Mouse (Mus musculus) subcutaneous adipose tissue, adult 2 months (tissue): ENCODE data around the gene Chkb. TPM values are rescaled to one million over a fixed set of nuclear protein-coding genes. Genes with fewer than 3 reads are reported as not detected.

Experiments used
- polyA plus RNA-seq: library from polyadenylated mRNA; depleted of rRNA; stranded (reverse); fragments of >200 nt; gene quantifications from 2 replicates; pipeline ENCODE4 v1.2.3, GENCODE M21; 2012; ENCODE audit warnings: low replicate concordance; rRNA removed

Gene Chkb
- 74.5 and 84.9 TPM in 2 replicates for polyA plus RNA-seq

DNA sequence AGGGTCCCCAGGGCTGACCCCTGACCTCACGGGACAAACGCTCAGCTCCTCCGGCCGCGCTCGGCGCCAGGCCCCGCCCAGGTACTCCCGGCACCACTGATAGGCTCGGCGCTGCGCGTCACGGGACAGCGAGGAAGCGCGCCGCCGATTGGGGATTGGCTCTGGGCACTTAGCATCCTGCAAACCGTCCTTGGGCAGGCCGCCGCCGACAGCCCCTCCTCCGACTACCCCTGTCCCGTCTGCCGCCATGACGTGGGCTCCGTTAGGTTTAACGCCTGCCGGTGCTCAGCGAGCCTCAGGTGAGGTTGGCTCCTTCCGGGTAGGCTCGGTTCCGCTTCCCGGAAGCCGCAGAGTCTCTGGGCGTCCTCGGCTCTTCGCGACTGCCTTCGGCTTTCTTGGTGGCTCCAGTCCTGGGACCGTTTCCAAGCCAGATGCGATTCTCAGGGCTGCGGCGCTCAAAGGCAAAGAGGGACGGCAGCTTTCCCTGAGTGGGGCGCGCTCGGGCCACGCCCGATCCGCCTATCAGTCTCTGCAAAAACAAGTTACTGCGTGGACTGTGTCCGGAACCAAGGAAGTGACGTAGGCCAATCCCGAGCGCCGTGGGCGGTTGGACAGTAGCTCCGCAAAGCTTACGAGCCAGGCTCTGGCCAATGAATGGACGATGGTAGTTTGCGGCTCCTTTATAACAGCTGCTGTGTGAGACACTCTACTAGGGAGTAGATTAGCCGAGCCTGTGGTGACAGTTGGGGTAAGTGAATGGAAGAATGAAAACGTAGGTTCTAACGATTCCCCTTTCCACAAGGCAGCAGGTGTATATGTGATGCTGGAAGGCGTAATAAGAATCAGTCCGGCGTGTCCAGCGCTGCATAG is at the start of gene Chkb, which contains the start of the genes C730034F03Rik and Gm44502:
Gene Chkb, minus strand, starts transcription at position 557 of the 870 bp plus-strand sequence.
Gene C730034F03Rik, plus strand, starts transcription at position 238 of the 870 bp plus-strand sequence.
Gene Gm44502, minus strand, starts transcription at position 345 of the 870 bp plus-strand sequence.

DNA sequence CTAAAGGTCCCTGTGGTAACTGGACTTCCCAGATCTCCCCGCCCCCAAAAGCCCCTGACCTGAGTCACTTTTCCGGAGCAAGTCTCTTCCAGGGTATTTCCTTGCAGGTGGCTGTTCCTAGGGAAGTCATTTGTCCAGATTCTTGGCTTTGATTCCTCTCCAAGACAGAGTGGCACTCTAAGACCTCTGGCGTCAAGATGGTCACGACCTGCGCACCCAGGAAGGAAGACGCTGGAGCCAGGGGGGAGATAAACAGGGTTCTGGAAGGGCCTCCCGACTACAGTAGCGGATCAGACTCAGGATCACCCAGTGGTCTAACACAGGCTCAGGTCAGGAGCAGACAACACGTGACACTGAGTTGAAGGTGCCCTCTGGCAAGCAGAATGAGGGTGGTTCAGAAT is 47.4 kb upstream of the Chkb start, which contains the start of gene Arsa:
Gene Arsa, minus strand, starts transcription at position 335 of the 401 bp plus-strand sequence.

DNA sequence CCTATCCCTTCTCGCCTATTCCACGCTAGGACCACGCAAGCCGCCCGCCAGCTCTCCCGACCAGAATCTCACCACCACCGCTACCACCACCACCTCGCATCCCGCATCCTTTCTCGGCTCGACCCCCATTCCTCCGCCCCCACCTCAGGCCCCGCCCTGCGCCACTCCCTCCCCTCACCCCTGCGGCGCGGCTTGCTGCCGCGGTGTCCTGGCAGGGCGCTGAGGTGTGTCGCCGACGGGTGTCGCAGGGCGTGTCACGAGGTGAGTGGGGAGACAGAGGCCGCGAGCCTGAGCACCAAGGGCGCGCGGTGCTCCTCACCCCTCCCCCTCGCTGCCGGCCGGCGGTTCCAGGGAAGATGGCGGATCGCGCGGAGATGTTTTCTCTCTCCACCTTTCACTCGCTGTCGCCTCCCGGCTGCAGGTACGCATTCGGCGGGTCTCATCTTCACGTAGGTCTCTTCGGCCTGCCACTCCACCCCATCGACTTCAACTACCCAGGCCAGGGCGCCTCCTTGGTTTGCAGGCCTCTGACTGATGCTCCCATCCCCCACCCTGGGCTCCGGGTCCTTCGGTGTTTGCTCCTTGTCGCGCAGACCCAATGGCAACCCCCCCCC is 24.3 kb upstream of the Chkb start, which contains the start of gene Mapk8ip2:
Gene Mapk8ip2, plus strand, starts transcription at position 49 of the 614 bp plus-strand sequence.

DNA sequence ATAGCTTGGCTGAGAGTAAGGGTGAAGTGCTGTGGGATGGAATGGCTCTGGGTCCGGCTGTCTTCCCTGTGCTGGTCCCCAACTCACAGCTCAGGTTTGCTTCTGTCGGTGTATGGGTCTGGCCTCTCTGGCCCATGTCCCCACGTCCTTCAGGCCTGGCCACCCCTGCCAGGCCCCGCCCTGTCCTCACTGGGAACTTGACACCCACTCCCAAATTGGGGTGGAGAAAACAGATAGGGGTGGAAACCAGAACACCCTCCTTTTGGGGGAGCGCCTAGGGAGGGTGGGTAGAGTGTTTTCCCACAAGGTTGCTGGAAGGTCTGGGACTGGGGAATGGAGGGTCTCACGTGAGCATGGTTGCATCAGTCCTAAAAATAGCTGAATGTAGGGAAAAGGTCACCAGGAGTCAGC is 4.0 kb downstream of the Chkb start, which contains the start of gene Cpt1b:
Gene Cpt1b, minus strand, starts transcription at position 153 of the 411 bp plus-strand sequence.

DNA sequence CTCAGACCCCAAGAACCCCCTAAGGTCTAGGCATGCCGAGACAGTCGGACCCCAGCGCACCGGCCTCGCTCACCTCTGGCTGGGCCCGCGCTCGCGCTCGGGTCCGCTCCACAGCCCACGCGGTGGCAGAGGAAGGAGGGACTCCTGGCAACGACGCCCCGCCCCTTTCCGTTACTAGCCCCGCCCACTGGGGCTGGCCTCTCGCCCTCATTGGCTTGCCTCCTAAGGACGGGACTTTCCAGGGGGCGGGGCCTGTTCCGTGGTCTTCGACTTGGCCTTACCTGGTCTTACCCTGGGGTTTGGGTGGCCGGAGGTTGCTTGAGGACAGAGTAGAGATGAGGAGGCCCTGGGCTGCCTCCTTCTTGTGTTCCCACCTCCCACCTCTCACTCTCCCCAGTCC is 19.6 kb downstream of the Chkb start, which contains the start of gene Syce3:
Gene Syce3, minus strand, starts transcription at position 386 of the 400 bp plus-strand sequence.

DNA sequence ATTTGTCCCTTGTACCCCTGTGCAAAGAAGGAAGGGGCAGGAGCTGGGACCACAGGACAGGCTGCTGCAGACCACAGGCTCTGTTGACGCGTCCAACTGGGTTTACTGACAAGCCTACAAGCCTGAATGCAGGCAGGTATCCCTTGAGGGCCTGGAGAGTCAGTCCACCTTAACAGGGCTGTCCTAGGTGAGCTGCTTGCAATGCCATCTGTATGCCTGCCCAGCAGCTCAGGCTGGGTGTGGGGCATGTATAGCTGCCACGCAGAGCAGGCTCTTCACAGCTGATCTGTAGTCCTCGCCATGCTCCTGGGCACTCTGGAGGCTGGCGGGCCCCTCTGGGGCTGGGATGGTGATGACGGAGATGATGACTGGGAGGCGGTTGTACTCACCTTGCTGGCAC is 45.1 kb downstream of the Chkb start, which contains the start of gene Klhdc7b:
Gene Klhdc7b, plus strand, starts transcription at position 301 of the 400 bp plus-strand sequence.

DNA sequence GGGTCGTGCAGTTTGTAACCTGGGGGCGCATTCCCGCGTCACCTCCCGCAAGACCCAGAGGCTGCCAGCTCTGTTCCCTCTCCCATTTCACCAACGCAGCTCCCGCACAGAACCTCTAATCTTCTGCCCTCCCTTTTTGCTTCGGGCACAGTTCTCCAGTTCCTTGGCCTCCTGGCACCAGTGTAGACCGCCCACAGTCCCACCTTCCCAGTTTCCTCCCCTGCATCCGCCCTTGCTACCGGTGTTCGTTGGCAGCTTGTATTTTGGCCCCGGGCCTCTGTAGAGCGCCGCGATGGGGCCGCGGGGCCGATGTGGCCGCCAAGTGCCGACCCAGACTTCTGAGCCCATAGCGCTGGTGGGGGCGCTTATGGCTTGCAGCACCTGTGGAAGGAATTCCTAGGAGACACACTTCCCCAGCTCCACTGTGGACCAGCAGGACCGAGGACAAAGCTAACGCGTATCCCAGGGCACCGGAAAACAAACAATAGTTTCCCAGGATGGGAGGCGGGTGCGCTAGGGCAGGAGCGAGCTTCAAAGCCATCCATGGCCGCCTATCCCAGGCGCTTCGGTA is 50.8 kb downstream of the Chkb start, which contains the start of gene Odf3b:
Gene Odf3b, minus strand, starts transcription at position 452 of the 571 bp plus-strand sequence.

DNA sequence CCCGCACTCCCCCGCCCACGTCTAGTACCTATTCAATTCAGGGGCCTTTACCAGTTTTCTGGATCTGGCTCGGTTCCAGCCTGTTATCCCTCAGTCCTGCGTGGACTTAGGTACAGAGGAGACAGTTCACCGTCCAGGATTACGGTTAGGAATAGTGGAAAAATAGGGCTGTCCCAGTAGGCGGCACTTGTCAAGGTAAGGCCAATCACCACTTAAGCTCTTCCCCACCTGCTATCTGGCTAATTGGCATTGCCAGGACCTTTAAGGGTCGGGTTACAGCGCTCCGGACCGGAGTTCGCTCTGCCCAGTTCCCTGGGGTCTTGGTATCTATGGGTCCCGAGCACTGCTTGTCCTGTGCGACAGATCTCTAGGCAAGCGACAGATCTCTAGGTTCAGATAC is 52.8 kb downstream of the Chkb start, which contains the start of gene Tymp:
Gene Tymp, minus strand, starts transcription at position 83 of the 400 bp plus-strand sequence.

Other genes starting within 250 kb of the Chkb start
- gene Plxnb2, start 249.1 kb downstream of the Chkb start, polyA plus RNA-seq: 65.4 and 208 TPM in 2 replicates
- gene Dennd6b, start 233.4 kb downstream of the Chkb start, polyA plus RNA-seq: 12.7 and 21.1 TPM in 2 replicates
- 60.4 and 149 TPM in 2 replicates for gene Ppp6r2, start 218.4 kb downstream of the Chkb start, polyA plus RNA-seq
- 169 and 209 TPM in 2 replicates for gene Sbf1, start 114.6 kb downstream of the Chkb start, polyA plus RNA-seq
- 0.18 TPM in 1 of 2 replicates, not detected in the other for gene Adm2, start 107.2 kb downstream of the Chkb start, polyA plus RNA-seq
- gene Miox, start 95.5 kb downstream of the Chkb start, polyA plus RNA-seq: not detected in 2 replicates
- gene Lmf2, start 74.2 kb downstream of the Chkb start, polyA plus RNA-seq: 49.7 and 68.9 TPM in 2 replicates
- 111 and 131 TPM in 2 replicates for gene Ncaph2, start 74.2 kb downstream of the Chkb start, polyA plus RNA-seq
- gene Sco2, start 56.1 kb downstream of the Chkb start, polyA plus RNA-seq: 31.0 and 49.1 TPM in 2 replicates
- 2.2 and 2.5 TPM in 2 replicates for gene Tymp, start 52.9 kb downstream of the Chkb start, polyA plus RNA-seq
- gene Odf3b, start 50.6 kb downstream of the Chkb start, polyA plus RNA-seq: 3.5 and 8.1 TPM in 2 replicates
- gene Klhdc7b, start 45.0 kb downstream of the Chkb start, polyA plus RNA-seq: not detected in 2 replicates
- gene Syce3, start 19.4 kb downstream of the Chkb start, polyA plus RNA-seq: not detected in 2 replicates
- 23.9 and 81.0 TPM in 2 replicates for gene Cpt1b, start 4.0 kb downstream of the Chkb start, polyA plus RNA-seq
- gene C730034F03Rik, start 319 bp downstream of the Chkb start, polyA plus RNA-seq: 1.1 and 1.2 TPM in 2 replicates
- 0.53 TPM in 1 of 2 replicates, not detected in the other for gene Gm44502, start 212 bp downstream of the Chkb start, polyA plus RNA-seq
- gene Mapk8ip2, start 24.0 kb upstream of the Chkb start, polyA plus RNA-seq: 0.03 and 0.73 TPM in 2 replicates
- gene Arsa, start 47.5 kb upstream of the Chkb start, polyA plus RNA-seq: 58.6 and 80.0 TPM in 2 replicates
- 28.8 and 64.8 TPM in 2 replicates for gene Shank3, start 69.7 kb upstream of the Chkb start, polyA plus RNA-seq
- gene Acr, start 138.4 kb upstream of the Chkb start, polyA plus RNA-seq: 1.2 and 3.3 TPM in 2 replicates
- 14.5 and 25.5 TPM in 2 replicates for gene Rabl2, start 162.0 kb upstream of the Chkb start, polyA plus RNA-seq